Mouse (Mus musculus): ENCODE data around the gene Smg7. TPM values are rescaled to one million over a fixed set of nuclear protein-coding genes. Genes with fewer than 3 reads are reported as not detected.

Smg7 gene
- polyA plus RNA-seq, 2 experiments = 9.2 to 10.9 TPM

DNA sequence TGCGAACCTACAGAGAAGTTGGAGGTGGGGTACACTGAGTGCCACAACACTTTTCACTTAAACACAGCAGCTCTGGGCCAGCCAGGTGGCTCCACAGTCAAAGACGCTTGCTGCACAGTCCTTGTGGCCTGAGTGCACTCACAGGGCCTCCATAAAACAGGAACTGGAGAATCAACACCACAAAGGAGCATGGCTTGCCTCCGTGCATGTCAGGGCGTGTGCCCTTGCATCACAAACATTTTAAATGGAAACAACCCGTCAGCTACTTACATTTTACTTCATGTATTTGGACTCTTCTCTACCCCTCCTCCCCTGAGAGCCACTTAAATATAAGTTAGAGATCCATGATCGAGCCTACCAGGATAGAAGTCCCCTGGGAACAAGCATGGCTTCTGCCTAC, 70.1 kb downstream of the Smg7 start:
- DNase-seq (ENCODE audit: low read depth in 3 of 3, low spot score in 3 of 3) (no peak), ATAC-seq (ENCODE audit: insufficient read depth) (no peak)
- 62% methylated on average over 6 of the region's 6 CpGs for WGBS (ENCODE audit: insufficient replicate concordance)
- Histone ChIP-seq H3K27ac (no peak overlapping the region), H3K4me1 (replicated peaks; ENCODE audit: control insufficient read depth in 2 of 2, insufficient read depth in 2 of 2, low read length in 1 of 2) (no peaks in the 10 kb centered on the region), H3K9me3 (ENCODE audit: control insufficient read depth, low read length) (no peaks in the 10 kb centered on the region), H3K27me3 (ENCODE audit: control insufficient read depth, insufficient read depth, low read length) (no peaks in the 10 kb centered on the region), H3K9ac (replicated peaks) (no peak overlapping the region), H3K36me3 (replicated peaks; ENCODE audit: control insufficient read depth, insufficient read depth, low read depth) (peaks cover 6% of the 10 kb centered on the region), H3K4me3 (ENCODE audit: insufficient read depth in 1 of 2, low read depth in 2 of 2, low read length in 2 of 2) (no peak overlapping the region), H3K4me2 (ENCODE audit: low read depth) (no peak overlapping the region)
- TF ChIP-seq CTCF (IDR thresholded peaks at IDR 0.05; ENCODE audit: low read depth) (no peak), EP300 (IDR thresholded peaks at IDR 0.05; ENCODE audit: low read depth) (no peak)

DNA sequence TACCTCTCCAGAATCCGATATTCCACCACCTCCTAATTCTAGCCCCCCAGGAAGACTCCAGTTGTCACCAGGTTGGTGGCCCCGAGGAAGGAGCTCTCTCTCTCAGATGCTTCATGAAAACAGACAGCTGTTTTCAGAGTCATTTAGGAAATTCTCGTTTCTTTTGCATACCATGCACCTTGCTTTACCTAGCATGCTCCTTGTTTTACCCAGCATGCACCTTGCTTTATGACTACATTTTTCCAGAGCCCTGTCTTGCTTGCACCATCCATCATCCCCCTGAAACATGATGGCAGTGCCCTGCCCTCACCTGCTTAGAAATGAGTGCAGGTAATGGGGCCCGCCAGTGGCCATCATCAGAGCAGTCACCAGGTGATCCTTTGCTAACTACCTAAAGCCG, 70.8 kb downstream of the Smg7 start:
- H3K4me2 ChIP-seq (ENCODE audit: low read depth) = no peak overlapping the region
- no peak overlapping the region for H3K9ac ChIP-seq (replicated peaks)
- no peaks in the 10 kb centered on the region for H3K9me3 ChIP-seq (ENCODE audit: control insufficient read depth, low read length)
- H3K27ac ChIP-seq = no peak overlapping the region
- H3K36me3 ChIP-seq (replicated peaks; ENCODE audit: control insufficient read depth, insufficient read depth, low read depth) = peaks cover 1% of the 10 kb centered on the region
- H3K4me1 ChIP-seq (replicated peaks; ENCODE audit: control insufficient read depth in 2 of 2, insufficient read depth in 2 of 2, low read length in 1 of 2) = no peaks in the 10 kb centered on the region
- no peak overlapping the region for H3K4me3 ChIP-seq (ENCODE audit: insufficient read depth in 1 of 2, low read depth in 2 of 2, low read length in 2 of 2)
- TF ChIP-seq CTCF (IDR thresholded peaks at IDR 0.05; ENCODE audit: low read depth) (no peak), EP300 (IDR thresholded peaks at IDR 0.05; ENCODE audit: low read depth) (no peak)
- WGBS (ENCODE audit: insufficient replicate concordance) = 62% methylated on average over 5 of the region's 5 CpGs
- DNase-seq (ENCODE audit: low read depth in 3 of 3, low spot score in 3 of 3) = no peak
- no peaks in the 10 kb centered on the region for H3K27me3 ChIP-seq (ENCODE audit: control insufficient read depth, insufficient read depth, low read length)
- no peak for ATAC-seq (ENCODE audit: insufficient read depth)

- no peaks in the 10 kb centered on the region for H3K4me1 ChIP-seq (replicated peaks; ENCODE audit: control insufficient read depth in 2 of 2, insufficient read depth in 2 of 2, low read length in 1 of 2)
- ATAC-seq (ENCODE audit: insufficient read depth) (no peak), DNase-seq (ENCODE audit: low read depth in 3 of 3, low spot score in 3 of 3) (no peak)
- H3K27ac ChIP-seq = no peak overlapping the region
- 78% methylated on average over 8 of the region's 8 CpGs for WGBS (ENCODE audit: insufficient replicate concordance)
- H3K36me3 ChIP-seq (replicated peaks; ENCODE audit: control insufficient read depth, insufficient read depth, low read depth) = no peaks in the 10 kb centered on the region
- no peaks in the 10 kb centered on the region for H3K9me3 ChIP-seq (ENCODE audit: control insufficient read depth, low read length)
- no peak overlapping the region for H3K4me2 ChIP-seq (ENCODE audit: low read depth)
- no peak overlapping the region for H3K4me3 ChIP-seq (ENCODE audit: insufficient read depth in 1 of 2, low read depth in 2 of 2, low read length in 2 of 2)
- H3K9ac ChIP-seq (replicated peaks) = no peak overlapping the region
- H3K27me3 ChIP-seq (ENCODE audit: control insufficient read depth, insufficient read depth, low read length) = no peaks in the 10 kb centered on the region
- TF ChIP-seq EP300 (IDR thresholded peaks at IDR 0.05; ENCODE audit: low read depth) = no peak
- no peak for TF ChIP-seq CTCF (IDR thresholded peaks at IDR 0.05; ENCODE audit: low read depth)
These were observed 71.4 kb downstream of the Smg7 start for GRCm38 (mm10) chr1:152831003-152831402.

- Histone ChIP-seq H3K4me2 (ENCODE audit: low read depth) (no peak overlapping the region), H3K9ac (replicated peaks) (no peak overlapping the region), H3K27ac (no peak overlapping the region), H3K4me1 (replicated peaks; ENCODE audit: control insufficient read depth in 2 of 2, insufficient read depth in 2 of 2, low read length in 1 of 2) (no peaks in the 10 kb centered on the region), H3K9me3 (ENCODE audit: control insufficient read depth, low read length) (no peaks in the 10 kb centered on the region), H3K27me3 (ENCODE audit: control insufficient read depth, insufficient read depth, low read length) (no peaks in the 10 kb centered on the region), H3K36me3 (replicated peaks; ENCODE audit: control insufficient read depth, insufficient read depth, low read depth) (no peaks in the 10 kb centered on the region), H3K4me3 (ENCODE audit: insufficient read depth in 1 of 2, low read depth in 2 of 2, low read length in 2 of 2) (no peak overlapping the region)
- ATAC-seq (ENCODE audit: insufficient read depth) = no peak
- no peak for DNase-seq (ENCODE audit: low read depth in 3 of 3, low spot score in 3 of 3)
- no peak for TF ChIP-seq EP300 (IDR thresholded peaks at IDR 0.05; ENCODE audit: low read depth)
- TF ChIP-seq CTCF (IDR thresholded peaks at IDR 0.05; ENCODE audit: low read depth) = no peak
- 79% methylated on average over 9 of the region's 9 CpGs for WGBS (ENCODE audit: insufficient replicate concordance)
These were observed 72.4 kb downstream of the Smg7 start for GRCm38 (mm10) chr1:152830054-152830453.

DNA sequence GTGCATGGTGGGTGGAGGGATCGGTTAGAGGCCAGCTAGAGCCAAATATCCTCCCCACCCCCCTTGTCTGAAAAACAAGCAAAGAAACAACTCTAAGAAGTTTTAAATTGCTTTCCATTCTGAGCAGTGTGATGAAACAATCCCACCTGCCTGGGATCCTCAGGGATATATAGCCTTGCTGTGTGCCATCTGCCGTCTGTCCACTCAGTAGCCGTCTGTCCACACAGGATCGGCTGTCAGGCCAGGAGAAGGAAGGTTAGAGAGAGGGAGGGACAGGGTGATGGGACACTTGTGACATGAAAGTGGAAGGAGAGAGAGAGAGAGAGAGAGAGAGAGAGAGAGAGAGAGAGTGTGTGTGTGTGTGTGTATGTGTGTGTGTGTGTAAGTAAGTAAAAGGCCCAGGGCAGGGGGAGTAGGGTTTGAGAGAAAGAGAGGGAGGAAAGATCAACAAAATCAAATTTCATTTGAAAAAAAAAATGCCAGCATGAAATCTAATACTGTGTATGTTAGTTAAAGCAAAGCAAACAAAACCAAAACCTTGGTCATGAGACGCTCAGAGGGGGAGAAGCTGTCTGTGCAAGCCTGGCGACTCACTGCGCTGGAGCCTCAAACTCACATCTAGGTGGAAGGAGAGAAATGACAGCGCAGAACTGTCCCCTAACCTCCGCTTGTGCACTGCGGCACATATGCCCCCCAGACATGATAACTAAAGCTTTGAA, 73.7 kb downstream of the Smg7 start:
- DNase-seq (ENCODE audit: low read depth in 3 of 3, low spot score in 3 of 3) (no peak), ATAC-seq (ENCODE audit: insufficient read depth) (no peak)
- H3K27ac ChIP-seq = no peak overlapping the region
- H3K4me3 ChIP-seq (ENCODE audit: insufficient read depth in 1 of 2, low read depth in 2 of 2, low read length in 2 of 2) = no peak overlapping the region
- no peak overlapping the region for H3K9ac ChIP-seq (replicated peaks)
- no peak overlapping the region for H3K4me2 ChIP-seq (ENCODE audit: low read depth)
- no peaks in the 10 kb centered on the region for H3K9me3 ChIP-seq (ENCODE audit: control insufficient read depth, low read length)
- TF ChIP-seq EP300 (IDR thresholded peaks at IDR 0.05; ENCODE audit: low read depth) (no peak), CTCF (IDR thresholded peaks at IDR 0.05; ENCODE audit: low read depth) (no peak)
- WGBS (ENCODE audit: insufficient replicate concordance) = 74% methylated on average over 10 of the region's 10 CpGs
- no peaks in the 10 kb centered on the region for H3K36me3 ChIP-seq (replicated peaks; ENCODE audit: control insufficient read depth, insufficient read depth, low read depth)
- no peaks in the 10 kb centered on the region for H3K4me1 ChIP-seq (replicated peaks; ENCODE audit: control insufficient read depth in 2 of 2, insufficient read depth in 2 of 2, low read length in 1 of 2)
- no peaks in the 10 kb centered on the region for H3K27me3 ChIP-seq (ENCODE audit: control insufficient read depth, insufficient read depth, low read length)
